Mouse (Mus musculus): ENCODE results near the gene Ppme1. TPM values are rescaled to one million over a fixed set of nuclear protein-coding genes. Genes with fewer than 3 reads are reported as not detected.
A peak's percentile ranks its signal among the peaks of the same experiment; 100 is the strongest.

Ppme1 gene
- polyA plus RNA-seq, 1 experiment from 2014 or later: 56.4 TPM

GRCm38 (mm10) chr7:100316924-100317323, 55.2 kb downstream of the Ppme1 start:
- peak; percentile 83 for ATAC-seq (replicated peaks; ENCODE audit: low FRiP score)
- 42% methylated on average over 8 of the region's 8 CpGs for WGBS

GRCm38 (mm10) chr7:100312716-100313115, 59.4 kb downstream of the Ppme1 start:
- H3K4me3 ChIP-seq (ENCODE audit: low read depth, low read length): no peak overlapping the region
- H3K9ac ChIP-seq (ENCODE audit: low read depth, low read length): no peak overlapping the region
- no peak overlapping the region for H3K4me2 ChIP-seq
- H3K27me3 ChIP-seq (replicated peaks; ENCODE audit: control insufficient read depth, insufficient read depth, low read length): no peaks in the 10 kb centered on the region
- H3K4me1 ChIP-seq (replicated peaks; ENCODE audit: control insufficient read depth, insufficient read depth, low read length): peaks cover 25% of the 10 kb centered on the region
- ATAC-seq (replicated peaks; ENCODE audit: low FRiP score): no peak
- WGBS: 49% methylated on average over 4 of the region's 4 CpGs
- 0 out of 2 replicates have a peak, but pooled peaks cover 2% of the 10 kb centered on the region for H3K36me3 ChIP-seq (ENCODE audit: control insufficient read depth, insufficient read depth, low read length)
- no peak overlapping the region for H3K27ac ChIP-seq (ENCODE audit: low read depth, low read length)
- no peaks in the 10 kb centered on the region for H3K9me3 ChIP-seq (ENCODE audit: control insufficient read depth, low read length)
- DNase-seq (ENCODE audit: low spot score): no peak

More at GRCm38 (mm10) chr7:100316924-100317323, 55.2 kb downstream of the Ppme1 start:
- Histone ChIP-seq H3K9me3 (ENCODE audit: control insufficient read depth, low read length) (no peaks in the 10 kb centered on the region), H3K36me3 (ENCODE audit: control insufficient read depth, insufficient read depth, low read length) (peaks cover 2% of the 10 kb centered on the region; the same call in 1 of the 2 replicates), H3K27me3 (replicated peaks; ENCODE audit: control insufficient read depth, insufficient read depth, low read length) (no peaks in the 10 kb centered on the region), H3K4me1 (replicated peaks; ENCODE audit: control insufficient read depth, insufficient read depth, low read length) (peaks cover 17% of the 10 kb centered on the region), H3K27ac (ENCODE audit: low read depth, low read length) (0 out of 2 replicates have a peak overlapping the region, but pooled peaks have one; percentile 50), H3K4me3 (ENCODE audit: low read depth, low read length) (no peak overlapping the region), H3K9ac (ENCODE audit: low read depth, low read length) (no peak overlapping the region), H3K4me2 (0 out of 2 replicates have a peak overlapping the region, but pooled peaks have one; percentile 3)
- DNase-seq (ENCODE audit: low spot score): no peak

- 69% methylated on average over 12 of the region's 12 CpGs for whole genome bisulfite sequencing
- no peaks in the 10 kb centered on the region for H3K9me3 ChIP-seq (ENCODE audit: control insufficient read depth, low read length)
- no peak overlapping the region for H3K4me3 ChIP-seq (ENCODE audit: low read depth, low read length)
- H3K27ac ChIP-seq (ENCODE audit: low read depth, low read length): no peak overlapping the region
- H3K27me3 ChIP-seq (replicated peaks; ENCODE audit: control insufficient read depth, insufficient read depth, low read length): no peaks in the 10 kb centered on the region
- 0 out of 2 replicates have a peak, but pooled peaks cover under 1% of the 10 kb centered on the region for H3K36me3 ChIP-seq (ENCODE audit: control insufficient read depth, insufficient read depth, low read length)
- ATAC-seq (replicated peaks; ENCODE audit: low FRiP score) (no peak), DNase-seq (ENCODE audit: low spot score) (no peak)
- H3K4me2 ChIP-seq: no peak overlapping the region
- H3K9ac ChIP-seq (ENCODE audit: low read depth, low read length): no peak overlapping the region
- peaks cover 17% of the 10 kb centered on the region for H3K4me1 ChIP-seq (replicated peaks; ENCODE audit: control insufficient read depth, insufficient read depth, low read length)
Observed at GRCm38 (mm10) chr7:100310290-100310689, 61.8 kb downstream of the Ppme1 start.

GRCm38 (mm10) chr7:100309679-100310078, 62.4 kb downstream of the Ppme1 start:
- no peak for ATAC-seq (replicated peaks; ENCODE audit: low FRiP score)
- no peak overlapping the region for H3K27ac ChIP-seq (ENCODE audit: low read depth, low read length)
- no peaks in the 10 kb centered on the region for H3K27me3 ChIP-seq (replicated peaks; ENCODE audit: control insufficient read depth, insufficient read depth, low read length)
- H3K9me3 ChIP-seq (ENCODE audit: control insufficient read depth, low read length): no peaks in the 10 kb centered on the region
- no peak overlapping the region for H3K9ac ChIP-seq (ENCODE audit: low read depth, low read length)
- H3K4me1 ChIP-seq (replicated peaks; ENCODE audit: control insufficient read depth, insufficient read depth, low read length): peaks cover 17% of the 10 kb centered on the region
- H3K36me3 ChIP-seq (ENCODE audit: control insufficient read depth, insufficient read depth, low read length): no peaks in the 10 kb centered on the region
- DNase-seq (ENCODE audit: low spot score): no peak
- 53% methylated on average over 6 of the region's 6 CpGs for WGBS
- H3K4me3 ChIP-seq (ENCODE audit: low read depth, low read length): no peak overlapping the region
- H3K4me2 ChIP-seq: no peak overlapping the region

GRCm38 (mm10) chr7:100309216-100309615, 62.9 kb downstream of the Ppme1 start:
- 61% methylated on average over 1 of the region's 1 CpGs for WGBS
- H3K27me3 ChIP-seq (replicated peaks; ENCODE audit: control insufficient read depth, insufficient read depth, low read length): no peaks in the 10 kb centered on the region
- no peak overlapping the region for H3K9ac ChIP-seq (ENCODE audit: low read depth, low read length)
- peaks cover 17% of the 10 kb centered on the region for H3K4me1 ChIP-seq (replicated peaks; ENCODE audit: control insufficient read depth, insufficient read depth, low read length)
- H3K9me3 ChIP-seq (ENCODE audit: control insufficient read depth, low read length): no peaks in the 10 kb centered on the region
- no peak for DNase-seq (ENCODE audit: low spot score)
- no peaks in the 10 kb centered on the region for H3K36me3 ChIP-seq (ENCODE audit: control insufficient read depth, insufficient read depth, low read length)
- no peak for ATAC-seq (replicated peaks; ENCODE audit: low FRiP score)
- H3K4me2 ChIP-seq: no peak overlapping the region
- no peak overlapping the region for H3K4me3 ChIP-seq (ENCODE audit: low read depth, low read length)
- no peak overlapping the region for H3K27ac ChIP-seq (ENCODE audit: low read depth, low read length)

- H3K4me3 ChIP-seq (ENCODE audit: low read depth, low read length): no peak overlapping the region
- no peak overlapping the region for H3K4me2 ChIP-seq
- H3K9me3 ChIP-seq (ENCODE audit: control insufficient read depth, low read length): no peaks in the 10 kb centered on the region
- H3K9ac ChIP-seq (ENCODE audit: low read depth, low read length): no peak overlapping the region
- H3K36me3 ChIP-seq (ENCODE audit: control insufficient read depth, insufficient read depth, low read length): no peaks in the 10 kb centered on the region
- H3K27me3 ChIP-seq (replicated peaks; ENCODE audit: control insufficient read depth, insufficient read depth, low read length): no peaks in the 10 kb centered on the region
- ATAC-seq (replicated peaks; ENCODE audit: low FRiP score): no peak
- peaks cover 16% of the 10 kb centered on the region for H3K4me1 ChIP-seq (replicated peaks; ENCODE audit: control insufficient read depth, insufficient read depth, low read length)
- WGBS: 78% methylated on average over 6 of the region's 6 CpGs
- no peak overlapping the region for H3K27ac ChIP-seq (ENCODE audit: low read depth, low read length)
- no peak for DNase-seq (ENCODE audit: low spot score)
Observed at GRCm38 (mm10) chr7:100307872-100308653, 64.0 kb downstream of the Ppme1 start.

- no peak for ATAC-seq (replicated peaks; ENCODE audit: low FRiP score)
- H3K4me2 ChIP-seq: no peak overlapping the region
- no peak overlapping the region for H3K27ac ChIP-seq (ENCODE audit: low read depth, low read length)
- H3K27me3 ChIP-seq (replicated peaks; ENCODE audit: control insufficient read depth, insufficient read depth, low read length): no peaks in the 10 kb centered on the region
- DNase-seq (ENCODE audit: low spot score): no peak
- no peaks in the 10 kb centered on the region for H3K9me3 ChIP-seq (ENCODE audit: control insufficient read depth, low read length)
- 84% methylated on average over 9 of the region's 9 CpGs for WGBS
- no peaks in the 10 kb centered on the region for H3K36me3 ChIP-seq (ENCODE audit: control insufficient read depth, insufficient read depth, low read length)
- H3K9ac ChIP-seq (ENCODE audit: low read depth, low read length): no peak overlapping the region
- H3K4me1 ChIP-seq (replicated peaks; ENCODE audit: control insufficient read depth, insufficient read depth, low read length): peaks cover 14% of the 10 kb centered on the region
- H3K4me3 ChIP-seq (ENCODE audit: low read depth, low read length): no peak overlapping the region
Observed at GRCm38 (mm10) chr7:100305894-100306293, 66.2 kb downstream of the Ppme1 start.

GRCm38 (mm10) chr7:100302316-100302715, 69.8 kb downstream of the Ppme1 start:
- Histone ChIP-seq H3K27ac (ENCODE audit: low read depth, low read length) (no peak overlapping the region), H3K9me3 (ENCODE audit: control insufficient read depth, low read length) (no peaks in the 10 kb centered on the region), H3K4me2 (no peak overlapping the region), H3K4me1 (replicated peaks; ENCODE audit: control insufficient read depth, insufficient read depth, low read length) (peaks cover 3% of the 10 kb centered on the region; the same call in 1 of the 2 replicates), H3K36me3 (ENCODE audit: control insufficient read depth, insufficient read depth, low read length) (no peaks in the 10 kb centered on the region), H3K4me3 (ENCODE audit: low read depth, low read length) (no peak overlapping the region), H3K27me3 (replicated peaks; ENCODE audit: control insufficient read depth, insufficient read depth, low read length) (no peaks in the 10 kb centered on the region), H3K9ac (ENCODE audit: low read depth, low read length) (no peak overlapping the region)
- 50% methylated on average over 4 of the region's 4 CpGs for WGBS
- ATAC-seq (replicated peaks; ENCODE audit: low FRiP score) (no peak), DNase-seq (ENCODE audit: low spot score) (no peak)

- no peak overlapping the region for H3K27ac ChIP-seq (ENCODE audit: low read depth, low read length)
- WGBS: 61% methylated on average over 3 of the region's 3 CpGs
- no peak overlapping the region for H3K4me3 ChIP-seq (ENCODE audit: low read depth, low read length)
- peaks cover 3% of the 10 kb centered on the region; the same call in 1 of the 2 replicates for H3K4me1 ChIP-seq (replicated peaks; ENCODE audit: control insufficient read depth, insufficient read depth, low read length)
- DNase-seq (ENCODE audit: low spot score) (no peak), ATAC-seq (replicated peaks; ENCODE audit: low FRiP score) (no peak)
- no peaks in the 10 kb centered on the region for H3K9me3 ChIP-seq (ENCODE audit: control insufficient read depth, low read length)
- no peaks in the 10 kb centered on the region for H3K36me3 ChIP-seq (ENCODE audit: control insufficient read depth, insufficient read depth, low read length)
- no peak overlapping the region for H3K9ac ChIP-seq (ENCODE audit: low read depth, low read length)
- no peak overlapping the region for H3K4me2 ChIP-seq
- no peaks in the 10 kb centered on the region for H3K27me3 ChIP-seq (replicated peaks; ENCODE audit: control insufficient read depth, insufficient read depth, low read length)
Observed at GRCm38 (mm10) chr7:100301390-100301789, 70.7 kb downstream of the Ppme1 start.

All from liver, embryonic 11.5 days (tissue).